Mouse (Mus musculus): ENCODE results near the gene Gm11238. TPM values are rescaled to one million over a fixed set of nuclear protein-coding genes. Genes with fewer than 3 reads are reported as not detected.

The Gm11238 gene
- polyA plus RNA-seq (2017; shearing (Covaris generic)) = not detected

GRCm38 (mm10) chr4:73607581-73607980 lies at the start of gene Gm11238:
Gene Gm11238 (plus strand): TSS chr4:73607881.

GRCm38 (mm10) chr4:73622684-73623083 lies 15.0 kb downstream of the Gm11238 start, which contains the start of gene Gm11237:
Gene Gm11237 (plus strand): TSS chr4:73622984.

GRCm38 (mm10) chr4:73637821-73638220 lies 30.1 kb downstream of the Gm11238 start, which contains the start of gene Gm11236:
Gene Gm11236 (plus strand): TSS chr4:73638121.

GRCm38 (mm10) chr4:73668054-73668453 lies 60.4 kb downstream of the Gm11238 start, which contains the start of gene Gm11239:
Gene Gm11239 (plus strand): TSS chr4:73668354.

GRCm38 (mm10) chr4:73683216-73683615 lies 75.5 kb downstream of the Gm11238 start, which contains the start of gene Gm428:
Gene Gm428 (plus strand): TSS chr4:73683516.

Other genes with a start within 250 kb of the Gm11238 start
- not detected for gene Gm11487, start 202.8 kb upstream of the Gm11238 start, polyA plus RNA-seq (2017; shearing (Covaris generic))
- not detected for gene Gm11237, start 15.1 kb downstream of the Gm11238 start, polyA plus RNA-seq (2017; shearing (Covaris generic))
- gene Gm11236, start 30.2 kb downstream of the Gm11238 start, polyA plus RNA-seq (2017; shearing (Covaris generic)) = not detected
- not detected for gene Gm11239, start 60.5 kb downstream of the Gm11238 start, polyA plus RNA-seq (2017; shearing (Covaris generic))
- gene Gm428, start 75.6 kb downstream of the Gm11238 start, polyA plus RNA-seq (2017; shearing (Covaris generic)) = not detected
- gene Rasef, start 183.1 kb downstream of the Gm11238 start, polyA plus RNA-seq (2017; shearing (Covaris generic)) = under 1 TPM; 0.20 to 0.74 TPM

Data from inflammation-experienced regulatory T-cells (primary cell).